Mouse (Mus musculus): ENCODE data around the gene Tymp.

Gene Tymp

GRCm38 (mm10) chr15:89374340-89374739 lies 2.5 kb downstream of the Tymp start:
- DNase-seq (ENCODE audit: low read depth in 2 of 2, low spot score in 2 of 2), result no peak

- peak; percentile 87 to 91 for DNase-seq (ENCODE audit: low read depth in 2 of 2, low spot score in 2 of 2)
Measured at GRCm38 (mm10) chr15:89373762-89374248, 3.0 kb downstream of the Tymp start, which contains the start of gene Sco2. TSS of gene Sco2 (minus strand) at chr15:89373846.

- DNase-seq (ENCODE audit: low read depth in 2 of 2, low spot score in 2 of 2), result peak; percentile 83 to 90
Measured at GRCm38 (mm10) chr15:89373027-89373761, 3.6 kb downstream of the Tymp start.

GRCm38 (mm10) chr15:89372536-89372935 lies 4.3 kb downstream of the Tymp start:
- DNase-seq (ENCODE audit: low read depth in 2 of 2, low spot score in 2 of 2), result no peak

- DNase-seq (ENCODE audit: low read depth in 2 of 2, low spot score in 2 of 2), result no peak
Measured at GRCm38 (mm10) chr15:89372068-89372467, 4.8 kb downstream of the Tymp start.

- no peak for DNase-seq (ENCODE audit: low read depth in 2 of 2, low spot score in 2 of 2)
Measured at GRCm38 (mm10) chr15:89365141-89365551, 11.7 kb downstream of the Tymp start.

- no peak for DNase-seq (ENCODE audit: low read depth in 2 of 2, low spot score in 2 of 2)
Measured at GRCm38 (mm10) chr15:89363051-89363450, 13.8 kb downstream of the Tymp start.

- DNase-seq (ENCODE audit: low read depth in 2 of 2, low spot score in 2 of 2), result no peak
Measured at GRCm38 (mm10) chr15:89358784-89359183, 18.1 kb downstream of the Tymp start.

- DNase-seq (ENCODE audit: low read depth in 2 of 2, low spot score in 2 of 2), result no peak
Measured at GRCm38 (mm10) chr15:89356372-89356771, 20.5 kb downstream of the Tymp start.

- DNase-seq (ENCODE audit: low read depth in 2 of 2, low spot score in 2 of 2), result peak; percentile 93 to 96
Measured at GRCm38 (mm10) chr15:89355241-89356187, 21.3 kb downstream of the Tymp start, which contains the start of the genes Lmf2 and Ncaph2. TSS of gene Lmf2 (minus strand) at chr15:89355659. TSS of gene Ncaph2 (plus strand) at chr15:89355719.

- no peak for DNase-seq (ENCODE audit: low read depth in 2 of 2, low spot score in 2 of 2)
Measured at GRCm38 (mm10) chr15:89354455-89354854, 22.4 kb downstream of the Tymp start.

- no peak for DNase-seq (ENCODE audit: low read depth in 2 of 2, low spot score in 2 of 2)
Measured at GRCm38 (mm10) chr15:89353837-89354236, 23.0 kb downstream of the Tymp start.

- DNase-seq (ENCODE audit: low read depth in 2 of 2, low spot score in 2 of 2), result no peak
Measured at GRCm38 (mm10) chr15:89352795-89353194, 24.0 kb downstream of the Tymp start.

- no peak for DNase-seq (ENCODE audit: low read depth in 2 of 2, low spot score in 2 of 2)
Measured at GRCm38 (mm10) chr15:89352054-89352453, 24.8 kb downstream of the Tymp start.

GRCm38 (mm10) chr15:89351302-89351701 lies 25.5 kb downstream of the Tymp start:
- DNase-seq (ENCODE audit: low read depth in 2 of 2, low spot score in 2 of 2), result no peak

GRCm38 (mm10) chr15:89350447-89350846 lies 26.4 kb downstream of the Tymp start:
- no peak for DNase-seq (ENCODE audit: low read depth in 2 of 2, low spot score in 2 of 2)

- DNase-seq (ENCODE audit: low read depth in 2 of 2, low spot score in 2 of 2), result no peak
Measured at GRCm38 (mm10) chr15:89343325-89343724, 33.5 kb downstream of the Tymp start.

GRCm38 (mm10) chr15:89341678-89342077 lies 35.2 kb downstream of the Tymp start:
- DNase-seq (ENCODE audit: low read depth in 2 of 2, low spot score in 2 of 2), result no peak

GRCm38 (mm10) chr15:89340136-89340535 lies 36.7 kb downstream of the Tymp start:
- no peak for DNase-seq (ENCODE audit: low read depth in 2 of 2, low spot score in 2 of 2)

- no peak for DNase-seq (ENCODE audit: low read depth in 2 of 2, low spot score in 2 of 2)
Measured at GRCm38 (mm10) chr15:89339696-89340095, 37.1 kb downstream of the Tymp start.

- no peak for DNase-seq (ENCODE audit: low read depth in 2 of 2, low spot score in 2 of 2)
Measured at GRCm38 (mm10) chr15:89336422-89336821, 40.4 kb downstream of the Tymp start.

Measured in CD8-positive naive resting alpha-beta T cell, adult 2 months (primary cell).